Mouse (Mus musculus) ovary, postnatal 36 days (tissue): ENCODE data around the gene Gm10139.
"Not testable (repeated sequence)": the region's sequence is repeated elsewhere in the genome, so short reads cannot be mapped to it uniquely, and the experiment has no call there.

Source experiments
- DNase-seq: peaks from one replicate; pipeline ENCODE4 v3.0.0; 2022; ENCODE audit warnings: low spot score, mixed read lengths

Gm10139 gene

DNA sequence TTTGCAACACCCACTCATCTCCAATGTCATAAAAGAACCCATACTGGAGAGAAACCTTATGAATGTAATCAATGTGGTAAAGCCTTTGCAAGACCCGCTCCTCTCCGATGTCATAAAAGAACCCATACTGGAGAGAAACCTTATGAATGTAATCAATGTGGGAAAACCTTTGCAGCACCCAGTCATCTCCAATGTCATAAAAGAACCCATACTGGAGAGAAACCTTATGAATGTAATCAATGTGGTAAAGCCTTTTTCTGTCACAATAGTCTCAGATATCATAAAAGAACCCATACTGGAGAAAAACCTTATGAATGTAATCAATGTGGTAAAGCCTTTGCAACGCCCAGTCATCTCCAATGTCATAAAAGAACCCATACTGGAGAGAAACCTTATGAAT, at the start of gene Gm10139:
TSS of gene Gm10139 (plus strand) at position 301 of the 400 bp plus-strand sequence.
- not testable (repeated sequence) for DNase-seq

GRCm38 (mm10) chr13:65557636-65558035, 45.2 kb downstream of the Gm10139 start:
- DNase-seq: not testable (repeated sequence)
